Mouse (Mus musculus) adipocyte (in vitro differentiated cells): ENCODE results near the gene Ltbp4.
A peak's percentile ranks its signal among the peaks of the same experiment; 100 is the strongest.

Experiments
- DNase-seq: peaks from one replicate; pipeline ENCODE4 v3.0.0-alpha.2; 2016; ENCODE audit warnings: low spot score

Ltbp4 gene

GRCm38 (mm10) chr7:27298816-27299215 lies 38.7 kb downstream of the Ltbp4 start:
- no peak for DNase-seq

- no peak for DNase-seq
Measured at GRCm38 (mm10) chr7:27298033-27298610, 39.4 kb downstream of the Ltbp4 start.

- DNase-seq = no peak
Measured at GRCm38 (mm10) chr7:27296518-27296917, 41.0 kb downstream of the Ltbp4 start.

GRCm38 (mm10) chr7:27295956-27296355 lies 41.5 kb downstream of the Ltbp4 start:
- peak; percentile 60 for DNase-seq

GRCm38 (mm10) chr7:27291795-27292466 lies 45.6 kb downstream of the Ltbp4 start:
- DNase-seq = peak; percentile 5

GRCm38 (mm10) chr7:27290555-27290954 lies 46.9 kb downstream of the Ltbp4 start:
- no peak for DNase-seq

GRCm38 (mm10) chr7:27288732-27289131 lies 48.8 kb downstream of the Ltbp4 start:
- DNase-seq = no peak

GRCm38 (mm10) chr7:27285698-27286066 lies 51.8 kb downstream of the Ltbp4 start:
- peak; percentile 8 for DNase-seq

GRCm38 (mm10) chr7:27284865-27285697 lies 52.4 kb downstream of the Ltbp4 start:
- no peak for DNase-seq

GRCm38 (mm10) chr7:27282225-27282624 lies 55.3 kb downstream of the Ltbp4 start:
- DNase-seq = no peak

GRCm38 (mm10) chr7:27281717-27282116 lies 55.8 kb downstream of the Ltbp4 start:
- DNase-seq = no peak

- peak; percentile 19 for DNase-seq
Measured at GRCm38 (mm10) chr7:27277191-27277590, 60.3 kb downstream of the Ltbp4 start.

GRCm38 (mm10) chr7:27276021-27276420 lies 61.5 kb downstream of the Ltbp4 start:
- DNase-seq = no peak

- no peak for DNase-seq
Measured at GRCm38 (mm10) chr7:27274916-27275315, 62.6 kb downstream of the Ltbp4 start.

- DNase-seq = no peak
Measured at GRCm38 (mm10) chr7:27273739-27274351, 63.6 kb downstream of the Ltbp4 start.

GRCm38 (mm10) chr7:27271423-27271822 lies 66.1 kb downstream of the Ltbp4 start:
- DNase-seq = no peak

GRCm38 (mm10) chr7:27266515-27267128 lies 70.9 kb downstream of the Ltbp4 start:
- DNase-seq = no peak

- DNase-seq = no peak
Measured at GRCm38 (mm10) chr7:27264761-27265160, 72.7 kb downstream of the Ltbp4 start.

GRCm38 (mm10) chr7:27261888-27262287 lies 75.6 kb downstream of the Ltbp4 start:
- no peak for DNase-seq

- DNase-seq = no peak
Measured at GRCm38 (mm10) chr7:27260856-27261255, 76.6 kb downstream of the Ltbp4 start.

GRCm38 (mm10) chr7:27259771-27260170 lies 77.7 kb downstream of the Ltbp4 start:
- peak; percentile 21 for DNase-seq

- peak; percentile 16 for DNase-seq
Measured at GRCm38 (mm10) chr7:27259271-27259721, 78.2 kb downstream of the Ltbp4 start.
